Mouse (Mus musculus): ENCODE results near the gene Etv6.

The Etv6 gene

DNA sequence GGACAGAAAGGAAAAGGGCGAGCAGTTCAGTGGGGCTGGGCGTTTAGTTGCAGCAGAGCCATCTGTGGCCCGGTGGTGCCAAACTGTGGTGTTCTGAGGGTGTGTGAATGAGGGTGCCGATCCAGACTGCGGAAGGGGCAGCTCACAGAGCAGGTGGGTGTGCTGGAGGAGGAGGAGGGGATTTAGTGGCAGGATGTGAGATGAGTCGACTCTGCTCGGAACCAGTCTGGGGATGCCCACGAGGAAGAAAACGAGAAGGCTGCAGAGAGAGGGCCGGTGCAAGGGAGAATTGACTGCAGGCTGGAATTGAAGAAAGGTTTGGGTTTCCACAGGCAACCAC lies 24.0 kb downstream of the Etv6 start:
- H3K4me1 ChIP-seq (replicated peaks; ENCODE audit: low read depth, low read length), result peaks cover 15% of the 10 kb centered on the region
- H3K36me3 ChIP-seq (ENCODE audit: insufficient read depth, low read length), result peaks cover 8% of the 10 kb centered on the region
- no peaks in the 10 kb centered on the region for H3K9me3 ChIP-seq (ENCODE audit: low read length)
- no peaks in the 10 kb centered on the region for H3K27me3 ChIP-seq (ENCODE audit: insufficient read depth, low read length)
- no peak overlapping the region for H3K4me3 ChIP-seq (replicated peaks; ENCODE audit: low read length)
- TF ChIP-seq NANOG (IDR thresholded peaks at IDR 0.05; ENCODE audit: borderline replicate concordance, low read length), result no peak
- no peak for TF ChIP-seq CTCF (conservative IDR thresholded peaks at IDR 0.05; ENCODE audit: low read length)
- no peak for TF ChIP-seq POU5F1 (IDR thresholded peaks at IDR 0.05; ENCODE audit: borderline replicate concordance, low read length)

DNA sequence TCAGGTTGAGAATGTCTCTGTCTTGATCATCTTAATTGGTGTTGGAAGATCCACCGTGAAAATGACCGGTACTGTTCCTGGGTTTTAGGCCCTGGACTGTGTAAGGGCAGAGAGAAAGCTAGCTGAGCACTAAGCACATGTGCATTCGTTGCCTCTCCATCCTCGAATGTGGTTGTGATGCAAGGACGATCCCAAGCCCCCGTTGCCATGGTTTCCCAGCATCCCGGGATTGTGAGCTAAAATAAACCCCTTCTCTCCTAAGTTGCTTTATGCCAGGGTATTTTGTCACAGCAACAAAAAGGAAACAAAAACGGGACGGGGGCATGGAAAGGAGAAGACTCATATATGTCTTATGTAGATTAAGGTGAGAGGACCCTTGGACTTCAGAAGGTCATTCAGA lies 24.5 kb downstream of the Etv6 start:
- peaks cover 6% of the 10 kb centered on the region for H3K36me3 ChIP-seq (ENCODE audit: insufficient read depth, low read length)
- no peak for TF ChIP-seq CTCF (conservative IDR thresholded peaks at IDR 0.05; ENCODE audit: low read length)
- no peak for TF ChIP-seq NANOG (IDR thresholded peaks at IDR 0.05; ENCODE audit: borderline replicate concordance, low read length)
- no peak for TF ChIP-seq POU5F1 (IDR thresholded peaks at IDR 0.05; ENCODE audit: borderline replicate concordance, low read length)
- H3K9me3 ChIP-seq (ENCODE audit: low read length), result no peaks in the 10 kb centered on the region
- peaks cover 15% of the 10 kb centered on the region for H3K4me1 ChIP-seq (replicated peaks; ENCODE audit: low read depth, low read length)
- H3K4me3 ChIP-seq (replicated peaks; ENCODE audit: low read length), result no peak overlapping the region
- H3K27me3 ChIP-seq (ENCODE audit: insufficient read depth, low read length), result no peaks in the 10 kb centered on the region

DNA sequence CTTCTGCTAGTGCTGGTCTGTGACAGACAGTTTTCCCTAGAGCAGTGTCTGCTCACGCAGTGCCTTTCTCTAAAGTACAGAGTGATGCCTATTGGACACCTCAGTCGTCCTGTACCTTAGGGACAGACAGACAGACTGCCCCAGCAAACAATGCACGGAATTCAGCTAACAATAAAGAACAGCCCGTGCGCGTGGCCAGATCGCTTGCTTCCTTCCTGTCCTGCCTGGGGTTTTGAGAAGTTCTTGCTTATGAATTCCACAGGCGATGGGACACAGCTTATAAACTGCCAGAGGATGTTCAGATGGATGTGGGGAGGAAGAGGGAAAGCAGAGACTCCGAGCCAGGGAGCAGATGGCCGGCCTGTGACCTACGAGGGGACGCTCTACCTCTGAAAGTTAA lies 25.3 kb downstream of the Etv6 start:
- Histone ChIP-seq H3K27me3 (ENCODE audit: insufficient read depth, low read length) (no peaks in the 10 kb centered on the region), H3K36me3 (ENCODE audit: insufficient read depth, low read length) (peaks cover 6% of the 10 kb centered on the region), H3K9me3 (ENCODE audit: low read length) (no peaks in the 10 kb centered on the region), H3K4me1 (replicated peaks; ENCODE audit: low read depth, low read length) (peaks cover 15% of the 10 kb centered on the region), H3K4me3 (replicated peaks; ENCODE audit: low read length) (no peak overlapping the region)
- TF ChIP-seq POU5F1 (IDR thresholded peaks at IDR 0.05; ENCODE audit: borderline replicate concordance, low read length), result no peak

DNA sequence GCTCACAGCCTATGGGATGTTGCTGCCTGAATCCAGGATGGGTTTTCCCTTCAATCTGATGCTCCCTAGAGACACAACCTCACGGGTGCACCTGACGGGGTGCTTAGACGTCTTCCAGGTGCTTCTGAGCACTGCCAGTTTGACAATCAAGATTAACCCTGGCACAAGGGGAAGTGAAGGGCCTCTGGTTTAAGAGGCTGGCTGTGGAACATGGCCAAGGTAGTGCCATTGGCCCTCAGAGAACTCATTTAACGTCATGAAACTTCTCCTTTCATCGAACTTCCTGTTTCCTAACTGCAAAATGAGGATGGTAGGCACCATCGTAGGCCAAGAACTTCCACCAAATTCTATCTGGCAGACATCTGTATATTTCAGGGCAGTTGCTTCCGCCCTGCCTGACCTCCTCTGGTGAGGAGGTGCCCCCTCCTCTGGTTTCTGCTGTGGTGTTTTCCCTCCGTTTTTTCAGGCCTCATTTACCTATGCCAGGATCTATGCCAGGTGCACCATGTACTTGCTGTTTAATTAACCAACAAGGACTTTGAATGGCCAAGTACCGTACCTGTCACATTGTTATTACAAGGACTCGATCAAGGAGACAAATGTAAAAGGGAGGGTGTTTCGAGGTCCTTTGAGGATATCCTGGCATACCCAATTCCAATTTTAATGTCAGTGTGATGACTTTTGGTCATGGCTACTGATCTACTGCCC lies 29.7 kb downstream of the Etv6 start:
- H3K9me3 ChIP-seq (ENCODE audit: low read length), result no peaks in the 10 kb centered on the region
- H3K4me3 ChIP-seq (replicated peaks; ENCODE audit: low read length), result no peak overlapping the region
- TF ChIP-seq NANOG (IDR thresholded peaks at IDR 0.05; ENCODE audit: borderline replicate concordance, low read length) (no peak), CTCF (conservative IDR thresholded peaks at IDR 0.05; ENCODE audit: low read length) (no peak), POU5F1 (IDR thresholded peaks at IDR 0.05; ENCODE audit: borderline replicate concordance, low read length) (no peak)
- H3K4me1 ChIP-seq (replicated peaks; ENCODE audit: low read depth, low read length), result no peaks in the 10 kb centered on the region
- H3K36me3 ChIP-seq (ENCODE audit: insufficient read depth, low read length), result peaks cover 10% of the 10 kb centered on the region
- no peaks in the 10 kb centered on the region for H3K27me3 ChIP-seq (ENCODE audit: insufficient read depth, low read length)

DNA sequence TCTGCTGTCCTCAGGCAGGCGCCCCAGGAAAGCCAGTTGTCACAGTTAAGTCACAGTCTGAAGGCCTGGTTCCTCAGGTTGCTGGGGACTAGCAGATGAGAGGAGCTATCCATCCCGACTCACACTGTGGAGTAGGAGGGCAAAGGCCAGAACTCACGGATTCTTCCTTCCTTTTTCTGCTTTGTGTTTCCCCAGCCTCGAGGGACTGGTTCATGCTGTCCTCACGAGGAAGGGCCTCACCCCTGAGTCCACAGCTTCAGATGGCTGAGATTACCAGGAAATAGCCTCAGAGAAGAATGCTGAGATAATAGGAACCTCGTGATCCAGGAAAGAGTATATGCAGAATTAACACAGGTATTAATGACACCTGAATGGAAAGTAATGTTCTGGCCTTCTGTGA lies 30.6 kb downstream of the Etv6 start:
- H3K36me3 ChIP-seq (ENCODE audit: insufficient read depth, low read length), result peaks cover 10% of the 10 kb centered on the region
- TF ChIP-seq CTCF (conservative IDR thresholded peaks at IDR 0.05; ENCODE audit: low read length), result no peak
- TF ChIP-seq NANOG (IDR thresholded peaks at IDR 0.05; ENCODE audit: borderline replicate concordance, low read length), result no peak
- no peak for TF ChIP-seq POU5F1 (IDR thresholded peaks at IDR 0.05; ENCODE audit: borderline replicate concordance, low read length)
- H3K27me3 ChIP-seq (ENCODE audit: insufficient read depth, low read length), result no peaks in the 10 kb centered on the region
- no peaks in the 10 kb centered on the region for H3K9me3 ChIP-seq (ENCODE audit: low read length)
- no peak overlapping the region for H3K4me3 ChIP-seq (replicated peaks; ENCODE audit: low read length)
- H3K4me1 ChIP-seq (replicated peaks; ENCODE audit: low read depth, low read length), result no peaks in the 10 kb centered on the region

DNA sequence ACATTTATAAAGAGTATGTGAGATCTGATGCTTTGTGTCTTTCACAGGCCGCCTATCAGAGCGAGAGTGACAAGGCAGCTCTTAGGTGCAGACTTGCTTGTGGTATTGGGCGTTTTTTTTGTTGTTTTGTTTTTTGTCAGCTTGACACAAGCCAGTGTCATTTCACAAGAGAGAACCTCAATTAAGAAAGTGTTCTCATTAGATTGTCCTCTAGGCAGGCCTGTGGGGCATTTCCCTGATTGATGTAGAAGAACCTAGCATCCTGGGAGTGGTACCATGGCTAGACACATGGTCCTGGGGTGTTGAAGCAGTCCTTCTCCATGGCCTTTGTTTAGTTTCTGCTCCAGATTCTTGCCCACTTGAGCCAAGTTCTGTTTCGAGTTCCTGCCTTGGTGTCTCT lies 31.5 kb downstream of the Etv6 start:
- TF ChIP-seq CTCF (conservative IDR thresholded peaks at IDR 0.05; ENCODE audit: low read length) (no peak), POU5F1 (IDR thresholded peaks at IDR 0.05; ENCODE audit: borderline replicate concordance, low read length) (no peak), NANOG (IDR thresholded peaks at IDR 0.05; ENCODE audit: borderline replicate concordance, low read length) (no peak)
- H3K4me3 ChIP-seq (replicated peaks; ENCODE audit: low read length), result no peak overlapping the region
- H3K4me1 ChIP-seq (replicated peaks; ENCODE audit: low read depth, low read length), result no peaks in the 10 kb centered on the region
- peaks cover 10% of the 10 kb centered on the region for H3K36me3 ChIP-seq (ENCODE audit: insufficient read depth, low read length)
- no peaks in the 10 kb centered on the region for H3K9me3 ChIP-seq (ENCODE audit: low read length)
- no peaks in the 10 kb centered on the region for H3K27me3 ChIP-seq (ENCODE audit: insufficient read depth, low read length)

DNA sequence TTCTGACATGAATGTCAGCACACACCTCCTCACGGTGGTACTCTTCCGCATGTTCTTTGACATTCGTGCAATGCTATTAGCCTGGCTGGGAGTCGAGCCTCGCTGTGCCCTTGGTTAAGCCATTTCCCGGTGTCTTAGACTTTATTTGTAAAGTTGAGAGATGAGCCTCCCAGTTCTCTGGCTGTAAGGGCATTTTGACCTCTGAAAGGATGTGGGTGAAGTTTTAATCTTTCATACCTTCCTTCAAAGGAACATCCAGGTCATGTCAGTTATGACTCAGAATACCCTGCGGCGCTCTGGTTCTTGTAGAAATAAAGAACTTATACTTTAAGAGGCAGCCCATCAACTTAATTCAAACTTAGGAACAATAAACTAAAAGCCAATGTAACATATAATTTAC lies 32.0 kb downstream of the Etv6 start:
- Histone ChIP-seq H3K4me3 (replicated peaks; ENCODE audit: low read length) (no peak overlapping the region), H3K4me1 (replicated peaks; ENCODE audit: low read depth, low read length) (no peaks in the 10 kb centered on the region), H3K27me3 (ENCODE audit: insufficient read depth, low read length) (no peaks in the 10 kb centered on the region), H3K9me3 (ENCODE audit: low read length) (no peaks in the 10 kb centered on the region), H3K36me3 (ENCODE audit: insufficient read depth, low read length) (peaks cover 11% of the 10 kb centered on the region)
- no peak for TF ChIP-seq POU5F1 (IDR thresholded peaks at IDR 0.05; ENCODE audit: borderline replicate concordance, low read length)
- TF ChIP-seq NANOG (IDR thresholded peaks at IDR 0.05; ENCODE audit: borderline replicate concordance, low read length), result no peak
- TF ChIP-seq CTCF (conservative IDR thresholded peaks at IDR 0.05; ENCODE audit: low read length), result no peak

DNA sequence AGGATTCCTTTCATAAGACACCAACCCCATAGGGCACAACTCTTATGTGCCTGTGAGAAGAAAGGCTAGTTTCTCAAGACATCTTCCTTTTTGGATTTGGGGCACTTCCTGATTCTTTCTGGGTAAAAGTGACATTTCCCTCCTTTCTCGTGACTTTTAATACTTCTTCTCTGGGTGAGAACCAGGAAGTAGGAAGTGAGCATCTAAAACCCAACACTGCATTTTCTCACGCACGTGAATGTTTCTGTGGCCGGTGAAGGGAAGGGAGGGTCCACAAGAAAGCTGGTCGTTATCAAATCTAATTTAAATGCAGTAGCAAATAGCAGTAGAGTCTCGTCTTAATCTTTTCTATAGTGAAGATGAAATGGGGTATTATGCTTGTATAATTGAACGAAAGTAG lies 36.9 kb downstream of the Etv6 start:
- Histone ChIP-seq H3K9me3 (ENCODE audit: low read length) (no peaks in the 10 kb centered on the region), H3K36me3 (ENCODE audit: insufficient read depth, low read length) (peaks cover 27% of the 10 kb centered on the region), H3K4me1 (replicated peaks; ENCODE audit: low read depth, low read length) (no peaks in the 10 kb centered on the region), H3K27me3 (ENCODE audit: insufficient read depth, low read length) (no peaks in the 10 kb centered on the region), H3K4me3 (replicated peaks; ENCODE audit: low read length) (no peak overlapping the region)
- no peak for TF ChIP-seq NANOG (IDR thresholded peaks at IDR 0.05; ENCODE audit: borderline replicate concordance, low read length)
- TF ChIP-seq POU5F1 (IDR thresholded peaks at IDR 0.05; ENCODE audit: borderline replicate concordance, low read length), result no peak
- no peak for TF ChIP-seq CTCF (conservative IDR thresholded peaks at IDR 0.05; ENCODE audit: low read length)

DNA sequence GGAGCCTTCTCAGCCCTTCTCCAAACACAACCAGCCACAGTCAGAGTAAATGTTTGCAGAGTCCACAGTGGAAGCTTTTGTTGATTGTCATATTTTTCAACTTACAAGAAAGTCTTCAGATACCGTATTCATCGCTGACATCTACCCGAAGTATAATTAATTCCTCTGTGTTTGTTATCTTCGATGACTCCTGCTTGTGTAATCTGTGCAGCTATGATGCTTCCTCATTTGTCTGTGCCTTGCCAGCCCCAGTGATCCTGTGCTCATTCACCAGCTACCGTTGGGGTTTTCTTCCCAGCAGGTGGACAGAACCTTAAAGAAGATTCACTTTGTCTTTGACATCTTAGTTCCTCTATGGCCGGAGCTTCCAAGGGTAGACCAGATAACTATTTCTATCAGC lies 37.4 kb downstream of the Etv6 start:
- Histone ChIP-seq H3K36me3 (ENCODE audit: insufficient read depth, low read length) (peaks cover 27% of the 10 kb centered on the region), H3K4me1 (replicated peaks; ENCODE audit: low read depth, low read length) (no peaks in the 10 kb centered on the region), H3K27me3 (ENCODE audit: insufficient read depth, low read length) (no peaks in the 10 kb centered on the region), H3K9me3 (ENCODE audit: low read length) (no peaks in the 10 kb centered on the region), H3K4me3 (replicated peaks; ENCODE audit: low read length) (no peak overlapping the region)
- no peak for TF ChIP-seq CTCF (conservative IDR thresholded peaks at IDR 0.05; ENCODE audit: low read length)
- no peak for TF ChIP-seq NANOG (IDR thresholded peaks at IDR 0.05; ENCODE audit: borderline replicate concordance, low read length)
- TF ChIP-seq POU5F1 (IDR thresholded peaks at IDR 0.05; ENCODE audit: borderline replicate concordance, low read length), result no peak
